In the genomic region with DNA sequence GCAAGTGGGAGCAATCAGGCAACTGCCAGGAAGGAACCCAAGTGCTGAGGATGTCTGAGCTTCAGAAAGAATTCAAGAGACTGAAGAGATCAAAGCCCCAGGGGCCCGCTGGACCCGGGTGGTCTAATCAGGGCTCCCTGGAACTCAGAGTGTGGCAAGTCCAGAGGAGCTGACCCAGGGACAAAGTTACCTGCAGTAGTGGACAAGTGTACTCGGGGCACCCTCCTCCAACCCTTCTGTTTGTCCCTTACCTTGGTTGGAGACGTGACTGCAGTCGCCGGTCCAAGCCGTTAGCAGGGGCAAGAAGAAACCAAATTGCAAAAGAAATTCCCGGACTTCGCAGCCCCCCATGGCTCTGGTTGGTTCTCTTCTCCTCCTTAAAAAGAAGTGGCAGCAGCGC, we compare ENCODE assay signal across 7 mouse cellular contexts. TPM values are rescaled to one million over a fixed set of nuclear protein-coding genes. Genes with fewer than 3 reads are reported as not detected.
DNase-seq lines count a peak whose midpoint lies in the region; ATAC-seq and TF ChIP-seq lines count a peak whose summit lies in the region.

No protein-coding gene starts in this region.

- WGBS in embryonic facial prominence, embryonic 14.5 days = 3% methylated on average over 9 of the region's 10 CpGs
- WGBS in intestine, postnatal 0 days = 8% methylated on average over 10 of the region's 10 CpGs

- H3K4me2 ChIP-seq in embryonic facial prominence, embryonic 14.5 days (ENCODE audit: low read depth, low read length) = peak overlapping the region; percentile 91
- peak overlapping the region; percentile 43; the same call in 1 of the 2 replicates for H3K4me2 ChIP-seq in intestine, postnatal 0 days (replicated peaks; ENCODE audit: low read depth)

- peaks cover 35% of the 10 kb centered on the region for H3K27me3 ChIP-seq in embryonic facial prominence, embryonic 14.5 days (replicated peaks; ENCODE audit: control insufficient read depth, insufficient read depth, low read length)
- peaks cover 17% of the 10 kb centered on the region; the same call in 1 of the 2 replicates for H3K27me3 ChIP-seq in intestine, postnatal 0 days (replicated peaks; ENCODE audit: control insufficient read depth, insufficient read depth, low read length)

- no peaks in the 10 kb centered on the region for H3K9me3 ChIP-seq in embryonic facial prominence, embryonic 14.5 days (ENCODE audit: control insufficient read depth, low read length)
- H3K9me3 ChIP-seq in intestine, postnatal 0 days (ENCODE audit: control insufficient read depth) = no peaks in the 10 kb centered on the region

- peak in 1 of 2 experiments; percentile 16 for DNase-seq in left cerebral cortex, adult 2 months (ENCODE audit: extremely low spot score in 1 of 2, low spot score in 2 of 2)
- no peak for DNase-seq in left cerebral cortex, adult 11 months (ENCODE audit: low spot score)
- DNase-seq in embryonic facial prominence, embryonic 14.5 days (ENCODE audit: low spot score) = no peak
- peak; percentile 19 for DNase-seq in right cerebral cortex, postnatal 25 days
- DNase-seq in adrenal gland, postnatal 4 days (ENCODE audit: low spot score in 2 of 2) = no peak
- no peak for DNase-seq in B cell, adult 2 months

- H3K4me1 ChIP-seq in embryonic facial prominence, embryonic 14.5 days (ENCODE audit: control insufficient read depth, insufficient read depth, low read length) = 0 out of 2 replicates have a peak, but pooled peaks cover 3% of the 10 kb centered on the region
- H3K4me1 ChIP-seq in intestine, postnatal 0 days (replicated peaks; ENCODE audit: control insufficient read depth, insufficient read depth, low read length) = no peaks in the 10 kb centered on the region

- no peak for TF ChIP-seq CTCF in left cerebral cortex, adult 2 months (IDR thresholded peaks at IDR 0.05)
- TF ChIP-seq CTCF in intestine, postnatal 0 days (IDR thresholded peaks at IDR 0.05; ENCODE audit: low read depth) = no peak

- intact Hi-C loops in left cerebral cortex, adult 2 months (cut with DNase I) = loop anchor here (2.0 to 5.0 kb wide), 3 partner anchors 920 to 1898 kb away; no protein-coding TSS in a partner anchor

- no peaks in the 10 kb centered on the region for H3K36me3 ChIP-seq in embryonic facial prominence, embryonic 14.5 days (ENCODE audit: control insufficient read depth, insufficient read depth, low read length)
- H3K36me3 ChIP-seq in intestine, postnatal 0 days (ENCODE audit: control insufficient read depth, insufficient read depth) = no peaks in the 10 kb centered on the region

- peak overlapping the region; percentile 56 for H3K9ac ChIP-seq in embryonic facial prominence, embryonic 14.5 days (ENCODE audit: low read depth, low read length)
- H3K9ac ChIP-seq in intestine, postnatal 0 days (ENCODE audit: low read depth, low read length) = no peak overlapping the region

- peak overlapping the region; percentile 93 for H3K27ac ChIP-seq in left cerebral cortex, adult 2 months
- no peak overlapping the region for H3K27ac ChIP-seq in embryonic facial prominence, embryonic 14.5 days (replicated peaks; ENCODE audit: low read depth, low read length)
- H3K27ac ChIP-seq in intestine, postnatal 0 days (ENCODE audit: low read depth, low read length) = no peak overlapping the region

- H3K4me3 ChIP-seq in left cerebral cortex, adult 2 months = peak overlapping the region; percentile 70
- H3K4me3 ChIP-seq in embryonic facial prominence, embryonic 14.5 days (ENCODE audit: low read depth, low read length) = peak overlapping the region; percentile 45
- peak overlapping the region; percentile 16; the same call in 1 of the 2 replicates for H3K4me3 ChIP-seq in intestine, postnatal 0 days (ENCODE audit: low read depth, low read length)

- ATAC-seq in embryonic facial prominence, embryonic 14.5 days (ENCODE audit: low read depth) = no peak
- ATAC-seq in intestine, postnatal 0 days = no peak

RNA-seq across cellular contexts. Expression of a gene that starts 0.7 kb away (rescaled TPM):
- total RNA-seq in left cerebral cortex, adult 2 months (2021) = 10 to 100 TPM; 74.8 to 84.8 TPM
- polyA plus RNA-seq in embryonic facial prominence, embryonic 14.5 days (2014; fragmentation: Nextera tagmentation; extraction: Ambion mirVana) = 0.79 and 0.92 TPM in 2 replicates
- polyA plus RNA-seq in intestine, postnatal 0 days (2015; fragmentation: Nextera tagmentation; extraction: Ambion mirVana) = 0.16 TPM in 2 replicates
- total RNA-seq in adrenal gland, postnatal 4 days (2021) = under 1 TPM; 0.14 to 0.51 TPM

Comparison
In these comparisons a context has a peak if more than half of its experiments do, and no peak if none do; other contexts are left out.
1. H3K4me3 ChIP-seq: peak in every context shown above with its lines; median percentile 70 in left cerebral cortex, adult 2 months; 45 in embryonic facial prominence, embryonic 14.5 days; 16 in intestine, postnatal 0 days.
2. RNA of a gene that starts 0.7 kb away (total RNA-seq): 74.8 to 84.8 TPM in left cerebral cortex, adult 2 months; 0.14 to 0.51 TPM in adrenal gland, postnatal 4 days; every median in the first group is over 10 times any median in the second.